Mouse (Mus musculus): ENCODE measurements at regions not wholly inside any gene's neighbourhood (a gene's known extent, or its start where the extent isn't known, plus 50 kb on each side); places are given as distances from the start of the nearest gene placed in this dataset.
A peak's percentile ranks its signal among the peaks of the same experiment; 100 is the strongest.

DNA sequence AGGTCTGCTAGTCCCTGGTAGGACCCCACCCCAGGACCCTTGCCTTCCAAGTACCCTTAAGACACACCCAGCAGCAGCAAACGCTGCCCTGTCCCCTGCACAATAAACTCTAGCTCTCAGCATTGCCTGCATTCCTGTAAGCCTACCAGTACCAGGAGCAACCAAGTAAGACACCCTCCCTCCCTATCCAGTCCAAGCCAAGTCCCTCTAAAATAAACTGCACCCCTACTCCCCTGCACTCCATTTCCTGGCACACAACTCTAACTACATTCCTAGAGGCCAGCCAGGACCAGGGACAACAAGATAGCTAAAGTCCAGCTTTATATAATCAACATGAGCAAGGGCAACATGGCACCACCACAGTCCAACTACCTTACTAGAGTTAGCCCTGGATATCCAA is 103.5 kb downstream of the Ids start:
- DNase-seq (ENCODE audit: low spot score), result no peak

DNA sequence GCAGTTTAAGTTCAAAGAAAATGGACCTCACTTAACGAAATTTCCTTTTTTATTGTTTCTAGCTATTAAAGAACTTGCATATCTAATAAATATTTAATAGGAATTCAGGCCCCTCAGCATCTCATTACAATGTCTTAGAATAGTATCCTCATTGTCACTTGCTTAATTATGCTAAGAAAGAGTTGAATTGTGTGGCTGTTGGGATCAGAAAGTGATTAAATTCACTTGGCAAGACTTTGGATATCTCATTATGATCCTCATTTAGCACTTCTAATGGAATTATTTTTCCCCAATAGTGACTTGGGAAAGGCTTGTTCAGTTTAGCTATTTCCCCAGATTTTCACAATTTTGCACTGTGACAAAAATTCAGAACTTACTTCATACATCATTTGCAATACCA is 148.9 kb downstream of the Ids start:
- DNase-seq (ENCODE audit: low spot score), result no peak

DNA sequence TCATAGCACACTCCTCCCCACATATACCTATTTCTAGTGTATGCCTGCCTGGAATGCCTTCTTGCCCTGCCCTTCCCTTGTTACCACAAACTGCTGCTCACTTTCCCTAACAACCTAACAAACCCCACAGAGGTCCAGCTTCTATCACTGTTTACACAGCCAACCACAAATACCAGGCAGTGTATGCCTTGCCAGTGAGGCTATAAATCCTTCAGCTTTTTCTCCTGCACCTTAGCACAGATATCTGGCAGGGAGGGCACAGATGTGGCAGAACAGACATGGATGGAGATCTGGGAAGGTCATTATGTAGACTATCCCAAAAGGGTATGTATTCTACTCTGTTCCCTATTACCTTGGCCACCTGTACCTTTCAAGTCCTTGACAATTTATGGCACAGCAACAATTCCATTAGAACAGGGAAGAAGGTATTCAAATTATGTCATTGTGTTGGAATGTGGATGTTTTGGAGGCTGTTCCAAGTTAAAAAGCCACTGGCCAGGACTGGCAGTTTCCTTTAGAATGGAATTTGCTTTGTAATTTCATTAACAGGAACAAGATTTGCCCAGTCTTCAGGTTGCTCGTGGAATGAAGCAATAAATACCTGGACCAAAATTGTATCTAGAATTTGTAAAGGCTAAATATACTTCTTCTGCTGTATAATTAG is 180.3 kb downstream of the Ids start:
- peak; percentile 4 for DNase-seq (ENCODE audit: low spot score)

DNA sequence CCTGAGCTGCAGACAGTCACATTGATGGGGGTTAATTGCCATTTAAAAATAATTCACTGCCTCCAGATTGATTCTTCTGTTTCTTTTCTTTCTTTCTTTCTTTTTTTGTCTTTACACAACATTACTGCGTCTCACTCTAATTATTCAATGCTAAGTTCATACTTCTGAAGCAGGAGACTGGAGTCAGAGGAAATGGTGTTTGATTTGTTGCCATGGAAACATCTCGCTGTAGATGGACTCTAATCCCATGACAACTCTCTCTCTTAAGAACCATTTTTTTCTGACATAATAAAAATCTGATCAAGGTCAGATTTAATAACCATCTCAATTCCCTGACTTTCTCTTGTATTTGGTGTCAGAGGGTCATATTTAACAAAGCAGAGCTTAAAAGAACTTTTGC is 195.1 kb downstream of the Ids start:
- peak; percentile 5 for DNase-seq (ENCODE audit: low spot score)

DNA sequence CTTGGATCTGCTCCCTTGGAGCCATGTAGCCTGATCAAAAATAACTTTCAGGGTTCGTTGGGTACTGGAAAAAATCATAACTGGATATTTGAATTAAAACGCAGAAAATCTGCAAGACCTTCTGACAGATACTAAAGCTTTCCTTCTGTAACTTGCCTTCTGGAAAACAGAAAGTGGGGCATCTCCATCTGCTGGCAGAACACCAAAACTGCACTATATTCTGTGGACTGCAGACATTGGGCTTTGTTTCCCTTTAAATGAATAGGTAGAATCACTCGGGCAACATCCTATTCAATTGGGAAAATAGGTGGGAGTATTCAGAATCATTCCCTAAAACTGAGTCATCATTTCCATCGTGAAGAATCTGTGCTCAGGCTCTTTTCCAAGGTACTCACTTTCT is 203.9 kb downstream of the Ids start:
- peak; percentile 44 for DNase-seq (ENCODE audit: low spot score)

Data from embryo, embryonic 10 days (tissue).